Mouse (Mus musculus) liver, embryonic 14.5 days (tissue): ENCODE measurements around the gene Shisa5. TPM values are rescaled to one million over a fixed set of nuclear protein-coding genes. Genes with fewer than 3 reads are reported as not detected.

Source experiments
- ATAC-seq: fragments of 200-750 bp; cut with Nextera tagmentation; 2 replicates; pipeline ENCODE4 v1.8.0; 2017; ENCODE audit warnings: moderate number of reproducible peaks, mild to moderate bottlenecking, moderate library complexity; ENCODE audit not compliant: insufficient read depth
- DNase-seq, 3 experiments: peaks; one replicate each; pipeline ENCODE4 v3.0.0-alpha.2; 2012 to 2013; ENCODE audit warnings: low read depth in 3 of 3, low spot score in 3 of 3
- H3K27ac ChIP-seq: fragments of 300-500 bp; sonication (generic); 2 replicates; pipeline ENCODE4 v1.5.1; 2014; ENCODE audit warnings: moderate library complexity, mild to moderate bottlenecking, control low read depth, inconsistent platforms
- H3K27me3 ChIP-seq: fragments of 300-500 bp; sonication (generic); 2 replicates; pipeline ENCODE4 v1.6.1; 2014; ENCODE audit warnings: mild to moderate bottlenecking, low read length, moderate library complexity; ENCODE audit not compliant: control insufficient read depth, insufficient read depth
- H3K36me3 ChIP-seq: fragments of 300-500 bp; sonication (generic); replicated peaks from 2 replicates; pipeline ENCODE4 v1.6.1; 2014; ENCODE audit warnings: low read depth; ENCODE audit not compliant: control insufficient read depth, insufficient read depth
- H3K4me1 ChIP-seq, 2 experiments: fragments of 200-500 bp in 1 of 2; fragments of 300-500 bp in 1 of 2; sonication (generic) in 1 of 2; replicated peaks; 2 replicates each; pipeline ENCODE4 v1.6.1; 2012 to 2014; ENCODE audit warnings: antibody characterized with exemption in 1 of 2, inconsistent platforms in 1 of 2, low read length in 1 of 2; ENCODE audit not compliant: control insufficient read depth in 2 of 2, insufficient read depth in 2 of 2
- H3K4me2 ChIP-seq: fragments of 300-500 bp; sonication (generic); 2 replicates; pipeline ENCODE4 v1.6.1; 2014; ENCODE audit warnings: low read depth, mild to moderate bottlenecking, control low read depth, moderate library complexity
- H3K4me3 ChIP-seq, 2 experiments: fragments of 200-500 bp in 1 of 2; fragments of 300-500 bp in 1 of 2; sonication (generic) in 1 of 2; 2 replicates each; pipeline ENCODE4 v1.5.1; 2012 to 2014; ENCODE audit warnings: low read depth in 2 of 2, low read length in 2 of 2, mild to moderate bottlenecking in 2 of 2, control low read depth in 1 of 2, inconsistent platforms in 1 of 2, moderate library complexity in 1 of 2; ENCODE audit not compliant: insufficient read depth in 1 of 2
- H3K9ac ChIP-seq: fragments of 300-500 bp; sonication (generic); replicated peaks from 2 replicates; pipeline ENCODE4 v1.6.1; 2014; ENCODE audit warnings: mild to moderate bottlenecking, control low read depth, moderate library complexity
- H3K9me3 ChIP-seq: fragments of 300-500 bp; sonication (generic); 2 replicates; pipeline ENCODE4 v1.6.1; 2016; ENCODE audit warnings: low read length, mixed read lengths; ENCODE audit not compliant: control insufficient read depth
- CTCF ChIP-seq: IDR thresholded peaks from 2 replicates; pipeline ENCODE4 v1.5.1; 2016; ENCODE audit warnings: antibody characterized with exemption, low read depth, control low read depth
- EP300 ChIP-seq: IDR thresholded peaks from 2 replicates; pipeline ENCODE4 v1.6.1; 2016; ENCODE audit warnings: antibody characterized with exemption, low read depth
- WGBS: fragments of 180-500 bp; shearing (Covaris S2); extraction: QIAGEN DNeasy Blood & Tissue Kit; methylation state at CpG from one replicate; pipeline ENCODE4 v1.1.7; 2014; ENCODE audit not compliant: insufficient replicate concordance; 5-methylcytosine and 5-hydroxymethylcytosine counted together
- polyA plus RNA-seq, 2 experiments: library from polyadenylated mRNA; depleted of rRNA in 1 of 2; stranded (reverse) in 1 of 2; unstranded in 1 of 2; fragments of >200 nt; fragmentation: Nextera tagmentation in 1 of 2; extraction: Ambion mirVana in 1 of 2; gene quantifications; 2 replicates each; pipeline versions ENCODE4 v1.2.1 to v1.2.3; 2012 to 2014

The Shisa5 gene
- polyA plus RNA-seq, 2 experiments: 14.9 to 16.0 TPM

DNA sequence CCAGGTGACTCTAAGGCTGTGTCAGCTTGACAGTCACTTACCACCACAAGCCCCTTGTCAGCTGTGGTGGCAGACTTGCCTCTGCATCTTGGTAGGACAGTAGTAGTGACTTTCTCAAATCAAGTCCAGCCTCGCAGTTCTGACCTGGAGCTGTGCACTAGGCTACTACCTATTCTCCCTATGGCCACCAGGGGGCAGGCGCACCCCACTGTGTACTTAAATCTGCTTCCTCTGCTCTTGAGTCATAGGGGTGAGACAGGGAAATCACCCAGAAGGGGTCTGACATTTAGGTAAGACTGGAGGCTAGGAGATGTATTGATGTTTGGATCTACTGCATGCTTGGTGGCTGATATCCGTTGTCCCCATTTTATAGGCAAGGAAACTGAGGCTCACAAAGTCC, 37.6 kb upstream of the Shisa5 start:
- Histone ChIP-seq H3K4me2 (no peak overlapping the region), H3K27ac (no peak overlapping the region), H3K4me3 (no peak overlapping the region), H3K9me3 (no peaks in the 10 kb centered on the region), H3K4me1 (peaks cover 0 to 6% of the 10 kb centered on the region in 2 experiments; a peak in 3 of 4 replicates), H3K27me3 (no peaks in the 10 kb centered on the region), H3K9ac (no peak overlapping the region), H3K36me3 (no peaks in the 10 kb centered on the region)
- TF ChIP-seq EP300 (no peak), CTCF (peak; percentile 99)
- WGBS: 8% methylated on average over 3 of the region's 3 CpGs
- DNase-seq (peak; percentile 42 to 51 (median 49)), ATAC-seq (peak; percentile 35; the same call in 1 of the 2 replicates)

DNA sequence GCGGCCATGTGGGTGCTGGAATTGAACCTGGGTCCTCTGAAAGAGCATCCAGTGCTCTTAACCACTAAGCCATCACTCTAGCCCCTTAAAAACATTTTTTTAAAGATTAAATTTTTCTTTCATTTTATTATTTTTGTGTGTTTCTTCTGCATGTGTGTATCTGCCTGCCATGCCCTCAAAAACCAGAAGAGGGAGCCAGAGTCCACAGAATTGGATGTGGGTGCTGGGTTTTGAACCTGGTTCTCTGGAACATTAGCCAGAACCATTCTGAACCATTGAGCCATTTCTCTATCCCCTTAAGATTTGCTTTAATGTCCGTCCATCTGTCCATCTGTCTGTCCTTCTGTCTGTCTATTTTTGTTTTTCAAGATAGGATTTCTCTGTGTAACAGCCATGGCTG, 35.2 kb upstream of the Shisa5 start:
- ATAC-seq (no peak), DNase-seq (peak in 1 of 3 experiments; percentile 27)
- no peak overlapping the region for H3K4me3 ChIP-seq
- no peaks in the 10 kb centered on the region for H3K9me3 ChIP-seq
- H3K36me3 ChIP-seq: no peaks in the 10 kb centered on the region
- H3K4me1 ChIP-seq: 0 out of 4 replicates have a peak, but pooled peaks cover 0 to 4% of the 10 kb centered on the region in 2 experiments
- TF ChIP-seq CTCF (peak; percentile 83), EP300 (no peak)
- H3K4me2 ChIP-seq: no peak overlapping the region
- no peak overlapping the region for H3K27ac ChIP-seq
- 35% methylated on average over 2 of the region's 2 CpGs for WGBS
- H3K9ac ChIP-seq: no peak overlapping the region
- no peaks in the 10 kb centered on the region for H3K27me3 ChIP-seq

DNA sequence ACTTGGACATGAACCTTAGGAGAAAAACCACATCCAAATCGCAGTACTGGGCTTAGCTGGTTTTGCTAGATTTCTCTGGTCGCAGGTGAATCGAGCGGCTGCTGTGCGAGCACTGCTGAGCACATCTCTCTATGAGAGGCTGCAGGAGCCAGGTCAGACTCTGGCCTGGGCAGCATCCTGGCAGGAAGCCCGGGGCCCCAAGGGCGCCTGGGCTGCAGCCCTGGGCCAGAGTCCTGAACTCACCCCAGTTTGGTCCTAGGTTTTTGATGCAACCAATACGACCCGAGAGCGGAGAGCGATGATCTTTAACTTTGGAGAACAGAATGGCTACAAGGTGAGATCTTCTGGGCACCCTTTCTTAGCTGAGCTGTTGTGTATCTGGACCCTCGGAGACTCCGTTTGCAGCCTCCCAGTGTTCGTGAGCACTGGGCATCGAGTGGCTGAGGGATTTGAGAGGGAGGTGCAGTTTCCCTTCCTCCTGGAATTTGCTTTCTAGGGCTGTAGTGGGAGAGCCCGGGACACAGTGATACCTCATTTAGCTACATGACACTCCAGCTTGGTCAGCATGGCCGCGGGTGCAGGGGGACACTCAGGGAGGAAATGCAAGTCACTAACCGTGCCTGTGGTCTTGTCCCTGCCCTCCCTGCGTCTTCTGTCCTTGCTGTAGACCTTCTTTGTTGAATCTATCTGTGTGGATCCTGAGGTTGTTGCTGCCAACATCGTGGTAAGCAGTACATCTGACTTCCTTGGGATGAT, 31.2 kb upstream of the Shisa5 start:
- DNase-seq (no peak), ATAC-seq (no peak)
- no peak overlapping the region for H3K27ac ChIP-seq
- 0 out of 4 replicates have a peak, but pooled peaks cover 0 to 4% of the 10 kb centered on the region in 2 experiments for H3K4me1 ChIP-seq
- H3K9me3 ChIP-seq: no peaks in the 10 kb centered on the region
- 57% methylated on average over 21 of the region's 21 CpGs for WGBS
- H3K36me3 ChIP-seq: no peaks in the 10 kb centered on the region
- H3K4me2 ChIP-seq: no peak overlapping the region
- no peaks in the 10 kb centered on the region for H3K27me3 ChIP-seq
- no peak overlapping the region for H3K4me3 ChIP-seq
- TF ChIP-seq CTCF (no peak), EP300 (no peak)
- H3K9ac ChIP-seq: no peak overlapping the region

GRCm38 (mm10) chr9:109008081-109008480, 30.3 kb upstream of the Shisa5 start:
- H3K4me3 ChIP-seq: no peak overlapping the region
- 74% methylated on average over 9 of the region's 9 CpGs for WGBS

GRCm38 (mm10) chr9:109008994-109009635, 29.2 kb upstream of the Shisa5 start:
- no peaks in the 10 kb centered on the region for H3K9me3 ChIP-seq
- WGBS: 53% methylated on average over 10 of the region's 10 CpGs
- ATAC-seq: no peak
- DNase-seq: no peak
- H3K9ac ChIP-seq: no peak overlapping the region
- no peaks in the 10 kb centered on the region for H3K36me3 ChIP-seq
- H3K4me1 ChIP-seq: 0 out of 4 replicates have a peak, but pooled peaks cover 0 to 4% of the 10 kb centered on the region in 2 experiments
- H3K27ac ChIP-seq: no peak overlapping the region
- TF ChIP-seq EP300 (no peak), CTCF (no peak)
- no peak overlapping the region for H3K4me2 ChIP-seq
- no peak overlapping the region for H3K4me3 ChIP-seq
- no peaks in the 10 kb centered on the region for H3K27me3 ChIP-seq

More at GRCm38 (mm10) chr9:109008081-109008480, 30.3 kb upstream of the Shisa5 start:
- Histone ChIP-seq H3K9me3 (no peaks in the 10 kb centered on the region), H3K4me2 (no peak overlapping the region), H3K4me1 (0 out of 4 replicates have a peak, but pooled peaks cover 0 to 4% of the 10 kb centered on the region in 2 experiments), H3K36me3 (no peaks in the 10 kb centered on the region), H3K9ac (no peak overlapping the region), H3K27ac (no peak overlapping the region), H3K27me3 (no peaks in the 10 kb centered on the region)
- TF ChIP-seq CTCF (no peak), EP300 (no peak)
- no peak for ATAC-seq
- no peak for DNase-seq
